Mouse (Mus musculus): Measurements from ENCODE around the gene Gif. TPM values are rescaled to one million over a fixed set of nuclear protein-coding genes. Genes with fewer than 3 reads are reported as not detected.
A peak's percentile ranks its signal among the peaks of the same experiment; 100 is the strongest.

Gene Gif
- 1.4 and 4.0 TPM in 2 replicates for polyA plus RNA-seq (2015; fragmentation: Nextera tagmentation; extraction: Ambion mirVana)

DNA sequence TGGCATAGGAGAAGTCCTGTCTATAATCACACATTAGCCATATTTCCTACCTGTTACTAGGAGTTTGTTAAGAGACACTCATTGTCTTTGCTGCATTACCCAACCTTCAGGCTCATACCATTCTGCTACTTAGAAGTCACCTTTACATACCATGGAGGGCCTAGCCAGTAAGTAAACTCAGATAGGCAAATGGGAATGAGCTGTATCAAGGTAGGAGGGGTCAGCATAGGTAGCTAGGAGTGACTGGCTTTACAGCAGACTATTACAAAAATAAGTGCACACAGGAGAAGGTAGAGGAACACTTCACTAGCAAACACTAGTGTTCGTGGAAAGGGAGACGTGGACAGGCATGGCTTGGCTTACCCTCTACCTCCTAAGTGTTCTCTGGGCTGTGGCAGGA, at the start of gene Gif:
Gene Gif (plus strand): TSS at position 257 of the 400 bp plus-strand sequence.
- Histone ChIP-seq H3K27me3 (replicated peaks) (no peaks in the 10 kb centered on the region), H3K9ac (no peak within 1 kb of the TSS), H3K27ac (no peak within 1 kb of the TSS), H3K4me2 (no peak within 1 kb of the TSS), H3K36me3 (no peaks in the 10 kb centered on the region), H3K4me3 (replicated peaks) (no peak within 1 kb of the TSS), H3K9me3 (no peaks in the 10 kb centered on the region), H3K4me1 (no peaks in the 10 kb centered on the region)
- no peak for ATAC-seq (ENCODE audit: insufficient read depth, low FRiP score, low read depth)
- 84% methylated on average over 2 of the region's 2 CpGs for WGBS

DNA sequence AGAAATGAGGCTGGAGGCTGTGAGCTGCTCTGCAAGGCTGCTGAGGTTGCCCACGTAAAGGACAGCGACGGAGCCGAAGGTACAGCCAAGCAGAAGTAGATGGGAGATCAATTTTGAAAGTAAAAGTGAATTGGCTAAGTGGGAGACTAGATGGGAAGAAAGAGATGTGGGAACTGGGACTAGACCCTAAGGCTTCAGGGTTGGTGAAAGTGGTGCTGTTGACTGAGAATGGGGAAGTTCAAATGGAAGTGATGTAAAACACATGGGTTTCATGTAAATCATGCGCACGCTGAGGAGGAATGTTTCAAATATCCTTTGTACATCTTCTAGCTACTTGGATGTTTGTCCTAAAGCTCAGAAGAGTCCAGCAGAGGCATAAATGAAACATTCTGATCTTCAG, 49.0 kb upstream of the Gif start:
- WGBS: 88% methylated on average over 6 of the region's 6 CpGs
- Histone ChIP-seq H3K36me3 (no peaks in the 10 kb centered on the region), H3K4me2 (no peak overlapping the region), H3K27me3 (replicated peaks) (no peaks in the 10 kb centered on the region), H3K9me3 (no peaks in the 10 kb centered on the region), H3K9ac (no peak overlapping the region), H3K4me3 (replicated peaks) (no peak overlapping the region), H3K27ac (no peak overlapping the region), H3K4me1 (no peaks in the 10 kb centered on the region)
- ATAC-seq (ENCODE audit: insufficient read depth, low FRiP score, low read depth): no peak

- no peak overlapping the region for H3K9ac ChIP-seq
- no peak overlapping the region for H3K4me2 ChIP-seq
- H3K36me3 ChIP-seq: no peaks in the 10 kb centered on the region
- H3K27ac ChIP-seq: no peak overlapping the region
- H3K4me3 ChIP-seq (replicated peaks): no peak overlapping the region
- WGBS: 83% methylated on average over 4 of the region's 4 CpGs
- no peak for ATAC-seq (ENCODE audit: insufficient read depth, low FRiP score, low read depth)
- H3K27me3 ChIP-seq (replicated peaks): no peaks in the 10 kb centered on the region
- no peaks in the 10 kb centered on the region for H3K9me3 ChIP-seq
- H3K4me1 ChIP-seq: no peaks in the 10 kb centered on the region
These were observed 34.9 kb upstream of the Gif start for GRCm38 (mm10) chr19:11712451-11712850.

DNA sequence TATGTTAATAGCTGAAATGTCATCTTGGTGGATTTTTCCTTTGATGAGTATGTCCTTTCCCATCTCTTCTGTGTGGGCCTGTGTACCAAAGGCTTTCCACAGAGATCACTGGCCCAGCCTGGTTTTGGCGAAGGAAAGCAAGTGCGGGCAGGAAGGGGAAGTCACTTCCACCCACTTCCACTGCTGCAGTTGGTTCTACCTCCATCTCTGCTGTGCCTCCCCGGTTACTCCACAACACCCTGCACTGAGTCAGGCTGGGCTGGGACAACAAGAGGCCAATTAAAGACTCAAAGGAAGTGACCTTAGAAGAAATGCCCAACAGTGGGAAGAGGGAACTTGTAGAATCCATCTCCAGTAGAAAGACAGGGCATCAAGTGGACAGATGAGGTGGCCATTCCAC, 27.3 kb upstream of the Gif start:
- no peak overlapping the region for H3K27ac ChIP-seq
- H3K4me2 ChIP-seq: no peak overlapping the region
- 85% methylated on average over 3 of the region's 3 CpGs for WGBS
- H3K4me3 ChIP-seq (replicated peaks): no peak overlapping the region
- ATAC-seq (ENCODE audit: insufficient read depth, low FRiP score, low read depth): no peak
- H3K36me3 ChIP-seq: no peaks in the 10 kb centered on the region
- no peaks in the 10 kb centered on the region for H3K27me3 ChIP-seq (replicated peaks)
- H3K9ac ChIP-seq: no peak overlapping the region
- H3K9me3 ChIP-seq: no peaks in the 10 kb centered on the region
- H3K4me1 ChIP-seq: no peaks in the 10 kb centered on the region; the same call in 1 of the 2 replicates

DNA sequence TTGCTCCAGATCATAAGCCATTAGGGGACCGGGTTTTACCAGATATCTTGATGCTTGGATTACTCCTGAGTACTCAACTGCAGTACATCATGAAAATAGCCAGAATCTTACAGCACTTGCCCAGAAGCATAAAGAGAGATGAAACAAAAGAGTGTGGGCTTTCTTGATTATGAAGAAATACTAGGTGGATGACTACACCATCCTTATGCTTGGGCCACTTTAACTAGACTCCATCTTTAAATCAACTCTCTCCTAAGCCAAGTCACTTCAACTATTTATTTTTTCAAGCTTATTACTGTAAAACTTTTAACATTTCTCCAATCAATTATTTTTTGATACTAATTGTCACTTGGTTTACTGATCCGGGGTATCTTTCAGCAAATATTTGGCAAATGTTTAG, 23.5 kb upstream of the Gif start:
- H3K27me3 ChIP-seq (replicated peaks): no peaks in the 10 kb centered on the region
- ATAC-seq (ENCODE audit: insufficient read depth, low FRiP score, low read depth): no peak
- H3K36me3 ChIP-seq: no peaks in the 10 kb centered on the region
- H3K4me1 ChIP-seq: no peaks in the 10 kb centered on the region; the same call in 1 of the 2 replicates
- H3K4me3 ChIP-seq (replicated peaks): no peak overlapping the region
- H3K9me3 ChIP-seq: no peaks in the 10 kb centered on the region
- no peak overlapping the region for H3K27ac ChIP-seq
- no peak overlapping the region for H3K9ac ChIP-seq
- WGBS: 50% methylated on average over 2 of the region's 2 CpGs
- H3K4me2 ChIP-seq: no peak overlapping the region

- H3K27ac ChIP-seq: no peak overlapping the region
- no peaks in the 10 kb centered on the region; the same call in 1 of the 2 replicates for H3K4me1 ChIP-seq
- no peaks in the 10 kb centered on the region for H3K27me3 ChIP-seq (replicated peaks)
- no peaks in the 10 kb centered on the region for H3K9me3 ChIP-seq
- H3K4me3 ChIP-seq (replicated peaks): no peak overlapping the region
- H3K9ac ChIP-seq: no peak overlapping the region
- 26% methylated on average over 6 of the region's 6 CpGs for WGBS
- H3K4me2 ChIP-seq: no peak overlapping the region
- no peaks in the 10 kb centered on the region for H3K36me3 ChIP-seq
- peak; percentile 43 for ATAC-seq (ENCODE audit: insufficient read depth, low FRiP score, low read depth)
These were observed 23.1 kb upstream of the Gif start for GRCm38 (mm10) chr19:11724275-11724674.

DNA sequence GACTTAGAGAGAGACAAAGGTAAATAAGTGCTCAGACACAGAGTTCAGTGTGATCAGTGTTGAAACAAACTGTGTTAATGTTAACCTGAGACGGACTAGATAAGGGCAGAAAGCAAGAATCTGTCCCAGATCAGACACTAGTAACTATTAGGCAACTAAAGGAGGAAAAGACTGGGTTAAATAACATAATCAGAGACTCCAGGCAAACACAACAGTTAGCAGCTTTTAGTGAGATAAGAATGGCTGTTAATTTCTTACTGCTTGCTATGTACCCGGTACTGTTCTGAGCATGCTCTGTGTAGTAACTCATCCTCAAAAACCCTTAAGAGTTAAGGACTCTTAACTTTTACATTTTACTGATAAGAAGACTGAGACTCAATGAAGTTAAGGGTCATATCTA, 21.4 kb upstream of the Gif start:
- Histone ChIP-seq H3K36me3 (no peaks in the 10 kb centered on the region), H3K9me3 (no peaks in the 10 kb centered on the region), H3K9ac (no peak overlapping the region), H3K4me3 (replicated peaks) (no peak overlapping the region), H3K27me3 (replicated peaks) (no peaks in the 10 kb centered on the region), H3K4me1 (no peaks in the 10 kb centered on the region; the same call in 1 of the 2 replicates), H3K4me2 (no peak overlapping the region), H3K27ac (no peak overlapping the region)
- 52% methylated on average over 2 of the region's 2 CpGs for WGBS
- peak; percentile 47; the same call in 1 of the 2 replicates for ATAC-seq (ENCODE audit: insufficient read depth, low FRiP score, low read depth)

DNA sequence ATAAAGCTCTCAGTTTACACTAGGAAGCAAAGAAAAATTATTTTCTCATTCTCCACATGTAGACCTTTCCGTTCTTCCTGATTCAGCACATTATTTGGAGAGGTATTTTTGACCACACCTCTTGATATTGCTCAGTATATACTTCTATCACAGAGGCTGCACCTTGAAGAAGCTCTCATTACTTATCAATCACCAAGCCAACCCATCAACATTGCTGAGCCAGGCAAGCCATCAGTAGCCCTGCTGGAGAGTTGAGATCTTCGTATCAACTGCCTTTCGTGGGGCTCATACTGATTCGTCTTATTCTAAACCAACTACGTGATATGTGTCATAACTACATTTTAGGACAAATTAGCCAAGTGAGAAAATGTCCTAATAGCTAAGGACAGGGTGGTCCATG, 20.1 kb upstream of the Gif start:
- no peaks in the 10 kb centered on the region for H3K27me3 ChIP-seq (replicated peaks)
- H3K9me3 ChIP-seq: no peaks in the 10 kb centered on the region
- no peak overlapping the region for H3K4me3 ChIP-seq (replicated peaks)
- H3K36me3 ChIP-seq: no peaks in the 10 kb centered on the region
- WGBS: 88% methylated on average over 5 of the region's 5 CpGs
- no peak overlapping the region for H3K4me2 ChIP-seq
- H3K4me1 ChIP-seq: no peaks in the 10 kb centered on the region; the same call in 1 of the 2 replicates
- H3K9ac ChIP-seq: no peak overlapping the region
- H3K27ac ChIP-seq: no peak overlapping the region
- peak; percentile 58; the same call in 1 of the 2 replicates for ATAC-seq (ENCODE audit: insufficient read depth, low FRiP score, low read depth)

- Histone ChIP-seq H3K9ac (no peak overlapping the region), H3K4me3 (replicated peaks) (no peak overlapping the region), H3K4me2 (no peak overlapping the region), H3K36me3 (no peaks in the 10 kb centered on the region), H3K27me3 (replicated peaks) (no peaks in the 10 kb centered on the region), H3K9me3 (no peaks in the 10 kb centered on the region), H3K4me1 (no peaks in the 10 kb centered on the region), H3K27ac (no peak overlapping the region)
- WGBS: 76% methylated on average over 1 of the region's 1 CpGs
- ATAC-seq (ENCODE audit: insufficient read depth, low FRiP score, low read depth): no peak
These were observed 17.1 kb upstream of the Gif start for GRCm38 (mm10) chr19:11730278-11730677.

DNA sequence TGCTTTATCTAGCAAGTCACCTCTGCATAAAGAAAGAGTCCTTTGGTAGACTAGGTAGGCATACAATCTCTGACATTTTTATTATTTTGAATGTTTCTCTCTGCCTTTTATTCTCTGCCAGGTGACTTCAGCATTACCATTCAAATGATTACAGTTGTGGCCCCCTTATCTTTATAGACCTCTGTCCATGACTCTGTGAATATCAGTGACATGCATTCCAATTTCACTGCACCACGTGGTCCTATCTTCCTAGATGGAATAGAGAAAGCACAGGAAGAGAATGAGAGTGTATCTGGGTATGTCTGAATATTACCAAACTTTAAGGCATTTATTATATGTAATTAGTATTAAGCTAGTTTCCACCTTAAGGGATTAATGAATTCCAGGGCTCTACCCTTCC, 10.9 kb upstream of the Gif start:
- ATAC-seq (ENCODE audit: insufficient read depth, low FRiP score, low read depth): no peak
- Histone ChIP-seq H3K36me3 (no peaks in the 10 kb centered on the region), H3K4me2 (no peak overlapping the region), H3K4me1 (no peaks in the 10 kb centered on the region), H3K9me3 (no peaks in the 10 kb centered on the region), H3K9ac (no peak overlapping the region), H3K4me3 (replicated peaks) (no peak overlapping the region), H3K27me3 (replicated peaks) (no peaks in the 10 kb centered on the region), H3K27ac (no peak overlapping the region)
- 38% methylated on average over 1 of the region's 1 CpGs for WGBS

- Histone ChIP-seq H3K9ac (no peak overlapping the region), H3K27ac (no peak overlapping the region), H3K4me3 (replicated peaks) (no peak overlapping the region), H3K4me2 (no peak overlapping the region), H3K27me3 (replicated peaks) (no peaks in the 10 kb centered on the region), H3K4me1 (no peaks in the 10 kb centered on the region), H3K36me3 (no peaks in the 10 kb centered on the region), H3K9me3 (no peaks in the 10 kb centered on the region)
- ATAC-seq (ENCODE audit: insufficient read depth, low FRiP score, low read depth): no peak
These were observed 1.7 kb upstream of the Gif start for GRCm38 (mm10) chr19:11745680-11746079.

DNA sequence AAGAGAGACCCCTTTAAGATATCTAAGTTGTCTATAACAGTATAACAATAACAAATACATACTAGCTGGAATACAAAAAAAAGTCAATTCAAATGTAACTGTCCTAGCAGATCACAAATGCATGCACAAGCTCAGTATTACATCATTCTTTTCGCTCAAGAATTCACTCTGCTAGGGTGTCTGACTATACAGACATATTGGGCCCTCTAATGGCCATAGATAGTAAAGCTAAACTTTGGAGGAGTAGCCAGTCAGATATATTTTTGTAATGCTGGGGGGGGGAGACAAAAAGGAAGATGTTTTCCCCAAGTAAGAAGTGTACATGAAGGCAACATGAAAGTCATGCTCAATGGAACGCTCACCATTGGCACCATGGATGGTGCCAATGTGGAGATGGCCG, 17.7 kb downstream of the Gif start:
- WGBS: 81% methylated on average over 3 of the region's 3 CpGs
- H3K9me3 ChIP-seq: no peaks in the 10 kb centered on the region
- no peak for ATAC-seq (ENCODE audit: insufficient read depth, low FRiP score, low read depth)

GRCm38 (mm10) chr19:11766413-11766812, 19.1 kb downstream of the Gif start:
- H3K9me3 ChIP-seq: no peaks in the 10 kb centered on the region
- H3K27me3 ChIP-seq (replicated peaks): no peaks in the 10 kb centered on the region
- H3K36me3 ChIP-seq: no peaks in the 10 kb centered on the region
- H3K9ac ChIP-seq: no peak overlapping the region
- 66% methylated on average over 4 of the region's 4 CpGs for WGBS
- no peak overlapping the region for H3K4me3 ChIP-seq (replicated peaks)
- no peak overlapping the region for H3K27ac ChIP-seq
- no peaks in the 10 kb centered on the region; the same call in 1 of the 2 replicates for H3K4me1 ChIP-seq
- no peak overlapping the region for H3K4me2 ChIP-seq
- no peak for ATAC-seq (ENCODE audit: insufficient read depth, low FRiP score, low read depth)

More for the DNA sequence above, 17.7 kb downstream of the Gif start:
- Histone ChIP-seq H3K4me3 (replicated peaks) (no peak overlapping the region), H3K9ac (no peak overlapping the region), H3K27me3 (replicated peaks) (no peaks in the 10 kb centered on the region), H3K4me2 (no peak overlapping the region), H3K36me3 (no peaks in the 10 kb centered on the region), H3K4me1 (no peaks in the 10 kb centered on the region; the same call in 1 of the 2 replicates), H3K27ac (no peak overlapping the region)

All from stomach, embryonic 15.5 days (tissue).